Mouse (Mus musculus) heart, embryonic 16.5 days (tissue): Measurements from ENCODE around the gene Pdzph1. TPM values are rescaled to one million over a fixed set of nuclear protein-coding genes. Genes with fewer than 3 reads are reported as not detected.

Experiments
- ATAC-seq: fragments of 200-750 bp; cut with Nextera tagmentation; replicated peaks from 2 replicates; pipeline ENCODE4 v1.8.0; 2017; ENCODE audit warnings: moderate number of reproducible peaks; ENCODE audit not compliant: insufficient read depth, low FRiP score; ENCODE audit errors: extremely low read depth
- H3K27ac ChIP-seq: fragments of 300-500 bp; sonication (generic); 2 replicates; pipeline ENCODE4 v1.5.1; 2014; ENCODE audit warnings: mild to moderate bottlenecking, low read length, control low read depth, moderate library complexity
- H3K27me3 ChIP-seq: fragments of 300-500 bp; sonication (generic); 2 replicates; pipeline ENCODE4 v1.6.1; 2014; ENCODE audit warnings: low read length, mixed read lengths; ENCODE audit not compliant: control insufficient read depth, insufficient read depth
- H3K36me3 ChIP-seq: fragments of 300-500 bp; sonication (generic); 2 replicates; pipeline ENCODE4 v1.6.1; 2014; ENCODE audit not compliant: control insufficient read depth, insufficient read depth
- H3K4me1 ChIP-seq: fragments of 300-500 bp; sonication (generic); 2 replicates; pipeline ENCODE4 v1.6.1; 2014; ENCODE audit warnings: low read length, mixed read lengths; ENCODE audit not compliant: control insufficient read depth, insufficient read depth
- H3K4me2 ChIP-seq: fragments of 300-500 bp; sonication (generic); 2 replicates; pipeline ENCODE4 v1.6.1; 2014; ENCODE audit warnings: low read depth, mild to moderate bottlenecking, control low read depth, low read length
- H3K4me3 ChIP-seq: fragments of 300-500 bp; sonication (generic); 2 replicates; pipeline ENCODE4 v1.5.1; 2014; ENCODE audit warnings: mild to moderate bottlenecking, control low read depth, low read length
- H3K9ac ChIP-seq: fragments of 300-500 bp; sonication (generic); 2 replicates; pipeline ENCODE4 v1.6.1; 2014; ENCODE audit warnings: low read length, control low read depth
- H3K9me3 ChIP-seq: fragments of 300-500 bp; sonication (generic); replicated peaks from 2 replicates; pipeline ENCODE4 v1.6.1; 2016; ENCODE audit warnings: low read length; ENCODE audit not compliant: control insufficient read depth
- WGBS: fragments of 180-500 bp; shearing (Covaris S2); extraction: QIAGEN DNeasy Blood & Tissue Kit; methylation state at CpG from one replicate; pipeline ENCODE4 v1.1.7; 2014; 5-methylcytosine and 5-hydroxymethylcytosine counted together
- polyA plus RNA-seq: library from polyadenylated mRNA; unstranded; fragments of >200 nt; fragmentation: Nextera tagmentation; extraction: Ambion mirVana; gene quantifications from 2 replicates; pipeline ENCODE4 v1.2.1, GENCODE M21; 2015

Pdzph1 gene
- polyA plus RNA-seq, 1 experiment from 2014 or later: not detected

DNA sequence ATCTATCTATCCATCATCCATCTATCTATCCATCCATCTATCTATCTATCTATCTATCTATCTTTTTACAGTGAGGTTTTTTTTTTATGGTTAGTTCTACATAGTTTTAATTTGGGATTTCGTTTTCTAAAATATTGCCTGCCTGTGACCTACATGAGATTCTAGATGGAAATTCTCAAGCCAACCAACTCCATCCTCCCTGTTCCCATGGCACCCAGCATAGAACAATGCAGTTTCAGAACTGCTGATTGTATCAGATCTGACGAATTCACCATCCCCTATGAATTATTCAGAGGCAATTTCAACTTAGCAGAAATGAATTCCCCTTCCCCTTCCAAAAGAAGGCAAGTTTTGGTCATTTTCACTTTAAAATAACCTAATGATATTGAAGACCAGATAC, 85.2 kb downstream of the Pdzph1 start:
- no peaks in the 10 kb centered on the region for H3K27me3 ChIP-seq
- H3K4me2 ChIP-seq: no peak overlapping the region
- H3K4me3 ChIP-seq: no peak overlapping the region
- H3K4me1 ChIP-seq: no peaks in the 10 kb centered on the region
- H3K9me3 ChIP-seq: no peaks in the 10 kb centered on the region
- no peak overlapping the region for H3K27ac ChIP-seq
- 70% methylated on average over 2 of the region's 2 CpGs for WGBS
- H3K9ac ChIP-seq: no peak overlapping the region
- ATAC-seq: no peak
- H3K36me3 ChIP-seq: no peaks in the 10 kb centered on the region

DNA sequence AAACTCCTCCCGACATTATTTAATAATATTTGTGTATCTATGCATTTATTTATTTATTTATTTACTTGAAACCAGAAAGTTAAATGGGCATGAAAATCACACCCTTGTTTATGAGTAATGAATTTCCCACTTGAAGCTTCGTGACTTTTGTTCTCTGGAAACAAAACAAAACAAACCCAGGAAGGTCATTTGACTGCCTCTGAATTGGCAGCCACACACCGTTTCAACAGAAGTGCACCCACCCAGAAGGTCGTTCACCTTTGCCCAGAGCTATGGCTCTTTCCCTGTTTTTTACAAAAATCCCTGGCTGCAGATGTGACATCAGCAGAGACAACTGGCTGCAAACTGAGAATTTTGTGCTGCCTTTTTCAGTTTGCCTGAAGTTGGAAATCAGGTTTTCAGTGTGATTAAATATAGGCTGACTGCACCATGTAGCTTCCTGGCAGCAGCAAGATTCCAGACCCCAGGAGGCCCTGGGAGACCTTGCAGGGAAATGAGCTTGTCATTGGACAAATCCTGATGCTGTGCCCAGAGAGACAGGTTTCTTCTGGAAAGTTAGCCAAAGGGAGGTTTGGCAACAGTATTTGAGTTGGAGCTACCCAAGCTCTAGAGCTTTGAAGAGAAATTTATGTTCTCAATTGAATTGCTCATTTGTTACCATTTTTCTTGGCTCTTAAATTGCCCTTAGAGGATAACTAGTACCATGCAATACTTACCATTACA, 99.5 kb downstream of the Pdzph1 start:
- H3K4me2 ChIP-seq: no peak overlapping the region
- ATAC-seq: no peak
- no peak overlapping the region for H3K27ac ChIP-seq
- 54% methylated on average over 4 of the region's 4 CpGs for WGBS
- no peaks in the 10 kb centered on the region for H3K27me3 ChIP-seq
- no peaks in the 10 kb centered on the region for H3K4me1 ChIP-seq
- H3K36me3 ChIP-seq: no peaks in the 10 kb centered on the region
- no peak overlapping the region for H3K9ac ChIP-seq
- H3K9me3 ChIP-seq: no peaks in the 10 kb centered on the region
- no peak overlapping the region for H3K4me3 ChIP-seq

- Histone ChIP-seq H3K9ac (no peak overlapping the region), H3K27ac (no peak overlapping the region), H3K4me3 (no peak overlapping the region), H3K9me3 (no peaks in the 10 kb centered on the region), H3K4me1 (no peaks in the 10 kb centered on the region), H3K27me3 (no peaks in the 10 kb centered on the region), H3K4me2 (no peak overlapping the region), H3K36me3 (no peaks in the 10 kb centered on the region)
- ATAC-seq: no peak
- WGBS: 63% methylated on average over 4 of the region's 4 CpGs
Measured at GRCm38 (mm10) chr17:58889905-58890645, 101.1 kb downstream of the Pdzph1 start.

DNA sequence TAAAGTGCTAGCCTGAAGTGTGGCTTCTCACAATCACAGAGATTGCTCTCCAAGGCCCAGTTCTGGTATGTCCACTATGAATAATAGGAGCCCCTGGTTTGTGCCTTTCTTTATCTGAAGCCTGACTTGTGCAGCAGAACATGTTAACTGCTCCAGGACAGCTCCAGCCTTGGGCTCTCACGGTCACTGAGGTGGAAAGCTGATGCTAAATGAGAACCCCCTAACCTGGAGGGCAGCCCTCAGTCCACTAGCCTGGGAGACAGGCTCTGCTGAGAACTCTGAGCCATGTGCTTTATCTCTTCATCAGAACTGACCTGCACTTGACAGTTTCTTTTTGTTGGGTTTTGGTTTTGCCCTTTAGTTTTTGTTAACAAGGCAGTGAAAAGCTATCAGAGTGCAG, 106.8 kb downstream of the Pdzph1 start:
- Histone ChIP-seq H3K9me3 (no peaks in the 10 kb centered on the region), H3K36me3 (no peaks in the 10 kb centered on the region), H3K4me2 (no peak overlapping the region), H3K27me3 (no peaks in the 10 kb centered on the region), H3K27ac (no peak overlapping the region), H3K4me3 (no peak overlapping the region), H3K4me1 (no peaks in the 10 kb centered on the region), H3K9ac (no peak overlapping the region)
- 38% methylated on average over 1 of the region's 1 CpGs for WGBS
- no peak for ATAC-seq

DNA sequence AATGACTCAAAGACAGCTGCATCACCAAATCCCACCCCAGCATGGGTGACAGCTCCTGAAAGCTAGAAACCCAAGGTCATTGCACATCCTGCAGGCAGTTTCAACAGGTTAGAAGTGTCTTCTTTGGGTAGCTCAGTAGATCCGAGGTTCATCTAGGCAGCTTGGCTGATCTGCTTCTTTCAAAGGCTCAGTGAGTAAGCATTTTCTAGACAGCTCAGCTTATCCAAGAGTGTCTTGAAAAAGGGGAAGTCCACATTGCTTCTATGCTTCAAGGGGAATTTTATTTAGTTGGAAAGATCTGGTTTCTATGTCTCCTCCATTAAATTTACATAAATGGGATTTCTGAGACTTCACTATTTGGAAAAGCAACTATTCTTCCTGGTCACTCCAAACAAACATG, 117.8 kb downstream of the Pdzph1 start:
- no peak overlapping the region for H3K9ac ChIP-seq
- no peak overlapping the region for H3K4me2 ChIP-seq
- H3K4me3 ChIP-seq: no peak overlapping the region
- no peak for ATAC-seq
- H3K4me1 ChIP-seq: no peaks in the 10 kb centered on the region
- WGBS: 41% methylated on average over 1 of the region's 1 CpGs
- no peaks in the 10 kb centered on the region for H3K9me3 ChIP-seq
- no peak overlapping the region for H3K27ac ChIP-seq
- H3K36me3 ChIP-seq: no peaks in the 10 kb centered on the region
- H3K27me3 ChIP-seq: no peaks in the 10 kb centered on the region

DNA sequence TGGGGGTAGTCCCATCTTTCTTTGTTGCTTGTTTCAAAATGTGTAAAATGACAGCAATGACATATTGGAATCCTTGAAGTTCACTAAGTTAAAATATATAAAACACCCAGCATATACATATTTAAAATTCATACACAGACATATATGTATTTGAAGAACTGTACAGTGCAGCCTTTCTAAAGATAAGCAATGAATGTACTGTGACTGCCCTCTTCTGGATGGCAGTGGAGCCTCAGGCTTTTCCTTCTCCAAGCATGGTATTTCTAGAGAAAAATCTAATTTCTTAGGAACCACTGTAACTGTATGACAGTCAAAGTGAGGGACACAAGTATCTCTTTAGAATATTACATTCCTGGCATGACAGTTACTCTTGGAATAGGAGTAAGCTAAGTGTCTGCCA, 120.4 kb downstream of the Pdzph1 start:
- Histone ChIP-seq H3K36me3 (no peaks in the 10 kb centered on the region), H3K9ac (no peak overlapping the region), H3K4me1 (no peaks in the 10 kb centered on the region), H3K4me3 (no peak overlapping the region), H3K27me3 (no peaks in the 10 kb centered on the region), H3K9me3 (no peaks in the 10 kb centered on the region), H3K27ac (no peak overlapping the region), H3K4me2 (no peak overlapping the region)
- ATAC-seq: no peak

Other genes starting within 250 kb of the Pdzph1 start
- gene Nudt12, start 22.0 kb upstream of the Pdzph1 start, polyA plus RNA-seq: 5.7 and 5.8 TPM in 2 replicates